Mouse (Mus musculus) urinary bladder, adult 18-20 months (tissue): Measurements from ENCODE around the gene Tectb.
"Not testable (repeated sequence)": the region's sequence is repeated elsewhere in the genome, so short reads cannot be mapped to it uniquely, and the experiment has no call there.

Experiments
- DNase-seq, 2 experiments: peaks; one replicate each; pipeline ENCODE4 v3.0.0; 2022; ENCODE audit warnings: low spot score in 2 of 2, mixed read lengths in 2 of 2

Tectb gene

GRCm38 (mm10) chr19:55180433-55180832 lies at the start of gene Tectb:
Gene Tectb, plus strand, starts transcription at chr19:55180733.
- DNase-seq, result no peak

GRCm38 (mm10) chr19:55131747-55132146 lies 48.8 kb upstream of the Tectb start:
- DNase-seq, result peak in 1 of 2 experiments; percentile 13

- no peak for DNase-seq
Observed at GRCm38 (mm10) chr19:55132476-55132875, 48.1 kb upstream of the Tectb start.

- DNase-seq, result no peak
Observed at GRCm38 (mm10) chr19:55134521-55134920, 46.0 kb upstream of the Tectb start.

GRCm38 (mm10) chr19:55135918-55136317 lies 44.6 kb upstream of the Tectb start:
- DNase-seq, result no peak

GRCm38 (mm10) chr19:55136693-55137427 lies 43.7 kb upstream of the Tectb start:
- DNase-seq, result no peak

- DNase-seq, result no peak
Observed at GRCm38 (mm10) chr19:55137884-55138283, 42.6 kb upstream of the Tectb start.

- DNase-seq, result no peak
Observed at GRCm38 (mm10) chr19:55138506-55138905, 42.0 kb upstream of the Tectb start.

- DNase-seq, result peak; percentile 41 to 64
Observed at GRCm38 (mm10) chr19:55139301-55139700, 41.2 kb upstream of the Tectb start.

GRCm38 (mm10) chr19:55143391-55144300 lies 36.9 kb upstream of the Tectb start:
- no peak for DNase-seq

- DNase-seq, result no peak
Observed at GRCm38 (mm10) chr19:55144691-55145090, 35.8 kb upstream of the Tectb start.

- no peak for DNase-seq
Observed at GRCm38 (mm10) chr19:55145136-55145535, 35.4 kb upstream of the Tectb start.

GRCm38 (mm10) chr19:55147568-55147967 lies 33.0 kb upstream of the Tectb start:
- DNase-seq, result no peak

- no peak for DNase-seq
Observed at GRCm38 (mm10) chr19:55148109-55148508, 32.4 kb upstream of the Tectb start.

GRCm38 (mm10) chr19:55149646-55150045 lies 30.9 kb upstream of the Tectb start:
- no peak for DNase-seq

GRCm38 (mm10) chr19:55152274-55152673 lies 28.3 kb upstream of the Tectb start:
- DNase-seq, result not testable (repeated sequence)

GRCm38 (mm10) chr19:55152983-55153382 lies 27.6 kb upstream of the Tectb start:
- DNase-seq, result no peak

- DNase-seq, result no peak
Observed at GRCm38 (mm10) chr19:55157029-55157428, 23.5 kb upstream of the Tectb start.

- DNase-seq, result no peak
Observed at GRCm38 (mm10) chr19:55158606-55159005, 21.9 kb upstream of the Tectb start.

- no peak for DNase-seq
Observed at GRCm38 (mm10) chr19:55159826-55160225, 20.7 kb upstream of the Tectb start.

GRCm38 (mm10) chr19:55162271-55162670 lies 18.3 kb upstream of the Tectb start:
- no peak for DNase-seq

GRCm38 (mm10) chr19:55164162-55164561 lies 16.4 kb upstream of the Tectb start:
- DNase-seq, result no peak
